Mouse (Mus musculus): ENCODE measurements at regions not wholly inside any gene's neighbourhood (a gene's known extent, or its start where the extent isn't known, plus 50 kb on each side); places are given as distances from the start of the nearest gene placed in this dataset.

GRCm38 (mm10) chr13:60522719-60523450 is 78.9 kb upstream of the Dapk1 start:
- Histone ChIP-seq H3K36me3 (ENCODE audit: control insufficient read depth, insufficient read depth, low read length) (no peaks in the 10 kb centered on the region), H3K4me2 (no peak overlapping the region), H3K4me3 (ENCODE audit: low read depth, low read length) (no peak overlapping the region), H3K9me3 (replicated peaks; ENCODE audit: control insufficient read depth, low read length) (no peaks in the 10 kb centered on the region), H3K27me3 (ENCODE audit: control insufficient read depth, insufficient read depth, low read length) (no peaks in the 10 kb centered on the region), H3K9ac (ENCODE audit: low read depth, low read length) (no peak overlapping the region), H3K27ac (ENCODE audit: low read depth, low read length) (no peak overlapping the region), H3K4me1 (ENCODE audit: control insufficient read depth, insufficient read depth, low read length) (no peaks in the 10 kb centered on the region)
- no peak for ATAC-seq (replicated peaks; ENCODE audit: insufficient number of reproducible peaks, low FRiP score, low TSS enrichment)
- 60% methylated on average over 8 of the region's 8 CpGs for WGBS (ENCODE audit: insufficient replicate concordance)

DNA sequence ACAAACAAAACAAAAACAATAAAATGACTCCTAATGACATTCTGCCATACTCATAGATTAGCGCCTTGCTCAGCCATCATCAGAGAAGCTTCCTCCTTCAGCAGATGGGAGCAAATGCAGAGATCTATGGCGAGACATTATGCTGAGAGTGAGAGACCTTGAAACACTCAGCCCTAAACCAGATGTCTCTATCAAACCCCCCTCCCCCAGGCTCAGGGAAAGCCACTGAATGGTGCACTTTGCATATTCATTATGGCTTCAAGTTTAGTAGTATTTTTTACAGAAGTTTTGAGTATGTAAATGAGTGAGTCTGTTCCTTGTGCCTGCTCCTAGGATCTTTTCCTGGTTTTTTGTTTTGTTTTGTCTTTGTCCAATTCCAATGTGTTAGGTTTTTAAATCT is 73.9 kb upstream of the Dapk1 start:
- no peak for ATAC-seq (replicated peaks; ENCODE audit: insufficient number of reproducible peaks, low FRiP score, low TSS enrichment)
- Histone ChIP-seq H3K4me1 (ENCODE audit: control insufficient read depth, insufficient read depth, low read length) (no peaks in the 10 kb centered on the region), H3K27ac (ENCODE audit: low read depth, low read length) (no peak overlapping the region), H3K4me2 (no peak overlapping the region), H3K9me3 (replicated peaks; ENCODE audit: control insufficient read depth, low read length) (no peaks in the 10 kb centered on the region), H3K36me3 (ENCODE audit: control insufficient read depth, insufficient read depth, low read length) (no peaks in the 10 kb centered on the region), H3K4me3 (ENCODE audit: low read depth, low read length) (no peak overlapping the region), H3K9ac (ENCODE audit: low read depth, low read length) (no peak overlapping the region), H3K27me3 (ENCODE audit: control insufficient read depth, insufficient read depth, low read length) (no peaks in the 10 kb centered on the region)
- WGBS (ENCODE audit: insufficient replicate concordance), result 78% methylated on average over 2 of the region's 2 CpGs

- Histone ChIP-seq H3K27me3 (ENCODE audit: control insufficient read depth, insufficient read depth, low read length) (no peaks in the 10 kb centered on the region), H3K4me3 (ENCODE audit: low read depth, low read length) (no peak overlapping the region), H3K9me3 (replicated peaks; ENCODE audit: control insufficient read depth, low read length) (no peaks in the 10 kb centered on the region), H3K36me3 (ENCODE audit: control insufficient read depth, insufficient read depth, low read length) (no peaks in the 10 kb centered on the region), H3K4me2 (no peak overlapping the region), H3K27ac (ENCODE audit: low read depth, low read length) (no peak overlapping the region), H3K9ac (ENCODE audit: low read depth, low read length) (no peak overlapping the region), H3K4me1 (ENCODE audit: control insufficient read depth, insufficient read depth, low read length) (no peaks in the 10 kb centered on the region)
- no peak for ATAC-seq (replicated peaks; ENCODE audit: insufficient number of reproducible peaks, low FRiP score, low TSS enrichment)
- 48% methylated on average over 1 of the region's 1 CpGs for WGBS (ENCODE audit: insufficient replicate concordance)
Observed at GRCm38 (mm10) chr13:60528819-60529218, 72.9 kb upstream of the Dapk1 start.

DNA sequence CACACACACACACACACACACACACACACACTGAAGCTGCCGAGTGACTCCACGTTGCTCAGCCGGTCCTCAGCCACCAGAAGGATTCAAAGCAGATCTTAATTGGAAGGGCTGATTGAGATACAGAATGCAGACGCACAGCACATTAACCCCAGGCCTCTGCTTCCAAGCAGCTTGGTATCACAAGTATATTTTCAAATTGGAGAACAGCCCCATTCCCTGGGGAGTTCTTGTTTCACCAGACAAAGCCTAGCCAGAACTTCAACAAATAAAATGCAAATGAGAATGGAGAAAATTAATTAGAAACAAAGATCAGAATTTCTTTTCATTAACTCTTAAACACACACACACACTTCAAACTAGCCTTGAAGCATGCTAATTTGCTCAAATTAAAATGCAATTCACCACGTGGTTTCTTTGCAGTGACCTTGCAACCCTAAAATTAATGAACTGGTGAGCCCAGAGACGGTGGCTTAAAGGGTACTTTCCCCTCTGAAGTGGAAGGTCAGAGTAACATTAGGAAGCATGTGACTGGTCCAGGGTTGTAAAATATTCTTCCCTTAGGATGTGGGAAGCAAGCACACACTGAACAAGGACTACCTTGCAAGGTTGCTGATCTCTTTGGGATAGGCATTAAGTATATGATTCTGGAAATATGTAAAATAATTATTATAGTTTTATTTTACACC is 72.2 kb upstream of the Dapk1 start:
- H3K4me2 ChIP-seq, result no peak overlapping the region
- WGBS (ENCODE audit: insufficient replicate concordance), result 43% methylated on average over 6 of the region's 6 CpGs
- H3K9ac ChIP-seq (ENCODE audit: low read depth, low read length), result no peak overlapping the region
- H3K27ac ChIP-seq (ENCODE audit: low read depth, low read length), result no peak overlapping the region
- H3K9me3 ChIP-seq (replicated peaks; ENCODE audit: control insufficient read depth, low read length), result no peaks in the 10 kb centered on the region
- no peak overlapping the region for H3K4me3 ChIP-seq (ENCODE audit: low read depth, low read length)
- H3K4me1 ChIP-seq (ENCODE audit: control insufficient read depth, insufficient read depth, low read length), result no peaks in the 10 kb centered on the region
- ATAC-seq (replicated peaks; ENCODE audit: insufficient number of reproducible peaks, low FRiP score, low TSS enrichment), result no peak
- no peaks in the 10 kb centered on the region for H3K27me3 ChIP-seq (ENCODE audit: control insufficient read depth, insufficient read depth, low read length)
- H3K36me3 ChIP-seq (ENCODE audit: control insufficient read depth, insufficient read depth, low read length), result no peaks in the 10 kb centered on the region

DNA sequence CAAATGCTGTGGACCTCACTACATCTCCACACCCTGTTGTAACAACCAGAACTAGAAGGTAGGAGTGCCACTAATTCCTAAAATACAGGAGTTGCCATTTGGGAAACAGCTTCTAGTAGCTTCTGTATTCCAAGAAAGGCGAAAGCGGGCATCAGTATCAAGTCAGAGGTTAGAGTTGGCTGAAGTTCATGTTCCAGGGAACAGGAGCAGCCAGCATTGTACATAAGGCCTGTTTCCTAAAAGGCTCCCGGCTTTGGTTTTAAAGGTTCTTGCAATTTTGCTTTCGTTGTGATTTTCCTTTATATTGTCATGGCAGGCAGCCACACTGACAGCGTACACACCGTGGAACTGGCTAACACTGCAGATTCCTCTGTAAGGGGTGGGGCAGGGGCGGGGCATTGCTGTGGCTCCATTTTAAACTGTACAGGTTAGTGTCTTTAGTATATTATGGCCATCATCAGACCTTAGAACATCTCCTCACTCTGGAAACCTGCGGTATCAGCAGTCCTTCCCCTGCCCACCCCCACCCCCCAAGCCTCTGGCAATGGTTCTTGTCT is 67.8 kb upstream of the Dapk1 start:
- Histone ChIP-seq H3K27ac (ENCODE audit: low read depth, low read length) (no peak overlapping the region), H3K36me3 (ENCODE audit: control insufficient read depth, insufficient read depth, low read length) (no peaks in the 10 kb centered on the region), H3K4me3 (ENCODE audit: low read depth, low read length) (no peak overlapping the region), H3K9ac (ENCODE audit: low read depth, low read length) (no peak overlapping the region), H3K9me3 (replicated peaks; ENCODE audit: control insufficient read depth, low read length) (no peaks in the 10 kb centered on the region), H3K27me3 (ENCODE audit: control insufficient read depth, insufficient read depth, low read length) (no peaks in the 10 kb centered on the region), H3K4me2 (no peak overlapping the region), H3K4me1 (ENCODE audit: control insufficient read depth, insufficient read depth, low read length) (no peaks in the 10 kb centered on the region)
- no peak for ATAC-seq (replicated peaks; ENCODE audit: insufficient number of reproducible peaks, low FRiP score, low TSS enrichment)
- 75% methylated on average over 8 of the region's 8 CpGs for WGBS (ENCODE audit: insufficient replicate concordance)

DNA sequence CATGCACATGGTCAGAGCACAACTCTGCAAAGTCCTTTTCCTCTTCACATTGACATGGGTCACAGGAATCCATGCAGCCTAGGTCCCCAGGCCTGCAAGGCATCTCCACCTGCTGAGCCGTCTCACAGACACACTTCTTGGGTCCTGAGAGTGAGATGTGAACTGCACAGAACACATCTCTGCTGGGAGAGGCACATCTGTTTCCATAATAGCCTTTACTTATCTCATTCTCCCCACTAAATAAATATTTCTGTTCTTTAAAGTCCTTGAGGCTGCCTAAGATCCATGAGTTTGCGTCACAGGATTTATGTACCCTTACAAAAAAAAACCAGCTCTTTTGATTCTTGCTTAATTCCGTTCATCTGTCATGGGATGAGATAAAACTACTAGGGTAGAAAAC is 67.2 kb upstream of the Dapk1 start:
- Histone ChIP-seq H3K4me3 (ENCODE audit: low read depth, low read length) (no peak overlapping the region), H3K27ac (ENCODE audit: low read depth, low read length) (no peak overlapping the region), H3K4me2 (no peak overlapping the region), H3K9ac (ENCODE audit: low read depth, low read length) (no peak overlapping the region), H3K9me3 (replicated peaks; ENCODE audit: control insufficient read depth, low read length) (no peaks in the 10 kb centered on the region), H3K36me3 (ENCODE audit: control insufficient read depth, insufficient read depth, low read length) (no peaks in the 10 kb centered on the region), H3K4me1 (ENCODE audit: control insufficient read depth, insufficient read depth, low read length) (no peaks in the 10 kb centered on the region), H3K27me3 (ENCODE audit: control insufficient read depth, insufficient read depth, low read length) (no peaks in the 10 kb centered on the region)
- 51% methylated on average over 3 of the region's 3 CpGs for WGBS (ENCODE audit: insufficient replicate concordance)
- ATAC-seq (replicated peaks; ENCODE audit: insufficient number of reproducible peaks, low FRiP score, low TSS enrichment), result no peak

GRCm38 (mm10) chr13:60535045-60535444 is 66.7 kb upstream of the Dapk1 start:
- 65% methylated on average over 7 of the region's 7 CpGs for WGBS (ENCODE audit: insufficient replicate concordance)
- no peak overlapping the region for H3K9ac ChIP-seq (ENCODE audit: low read depth, low read length)
- no peak overlapping the region for H3K27ac ChIP-seq (ENCODE audit: low read depth, low read length)
- no peaks in the 10 kb centered on the region for H3K4me1 ChIP-seq (ENCODE audit: control insufficient read depth, insufficient read depth, low read length)
- ATAC-seq (replicated peaks; ENCODE audit: insufficient number of reproducible peaks, low FRiP score, low TSS enrichment), result no peak
- no peaks in the 10 kb centered on the region for H3K27me3 ChIP-seq (ENCODE audit: control insufficient read depth, insufficient read depth, low read length)
- H3K4me2 ChIP-seq, result no peak overlapping the region
- no peaks in the 10 kb centered on the region for H3K36me3 ChIP-seq (ENCODE audit: control insufficient read depth, insufficient read depth, low read length)
- no peaks in the 10 kb centered on the region for H3K9me3 ChIP-seq (replicated peaks; ENCODE audit: control insufficient read depth, low read length)
- no peak overlapping the region for H3K4me3 ChIP-seq (ENCODE audit: low read depth, low read length)

DNA sequence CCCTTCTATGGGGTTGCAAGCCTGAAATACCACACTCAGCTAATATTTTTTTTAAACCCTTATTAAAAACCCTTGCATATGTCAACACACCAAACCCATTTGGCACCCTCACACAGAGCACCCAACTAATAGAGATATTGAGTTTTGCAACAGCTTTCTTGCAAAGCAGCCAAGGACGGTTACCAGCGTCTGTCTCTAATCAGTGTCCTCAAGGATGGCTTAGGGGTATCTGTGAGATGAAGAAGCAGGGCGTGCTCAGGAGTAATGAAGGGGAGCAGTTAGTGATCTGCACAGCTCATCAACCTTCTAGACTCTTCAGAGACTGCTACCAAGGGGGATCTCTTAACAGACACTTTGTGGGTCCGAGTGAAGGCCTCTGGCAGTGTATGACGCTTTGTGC is 65.0 kb upstream of the Dapk1 start:
- no peak overlapping the region for H3K4me2 ChIP-seq
- no peak overlapping the region for H3K4me3 ChIP-seq (ENCODE audit: low read depth, low read length)
- H3K9ac ChIP-seq (ENCODE audit: low read depth, low read length), result no peak overlapping the region
- no peak for ATAC-seq (replicated peaks; ENCODE audit: insufficient number of reproducible peaks, low FRiP score, low TSS enrichment)
- WGBS (ENCODE audit: insufficient replicate concordance), result 67% methylated on average over 5 of the region's 5 CpGs
- H3K27ac ChIP-seq (ENCODE audit: low read depth, low read length), result no peak overlapping the region
- H3K27me3 ChIP-seq (ENCODE audit: control insufficient read depth, insufficient read depth, low read length), result no peaks in the 10 kb centered on the region
- H3K36me3 ChIP-seq (ENCODE audit: control insufficient read depth, insufficient read depth, low read length), result no peaks in the 10 kb centered on the region
- no peaks in the 10 kb centered on the region for H3K4me1 ChIP-seq (ENCODE audit: control insufficient read depth, insufficient read depth, low read length)
- no peaks in the 10 kb centered on the region for H3K9me3 ChIP-seq (replicated peaks; ENCODE audit: control insufficient read depth, low read length)

DNA sequence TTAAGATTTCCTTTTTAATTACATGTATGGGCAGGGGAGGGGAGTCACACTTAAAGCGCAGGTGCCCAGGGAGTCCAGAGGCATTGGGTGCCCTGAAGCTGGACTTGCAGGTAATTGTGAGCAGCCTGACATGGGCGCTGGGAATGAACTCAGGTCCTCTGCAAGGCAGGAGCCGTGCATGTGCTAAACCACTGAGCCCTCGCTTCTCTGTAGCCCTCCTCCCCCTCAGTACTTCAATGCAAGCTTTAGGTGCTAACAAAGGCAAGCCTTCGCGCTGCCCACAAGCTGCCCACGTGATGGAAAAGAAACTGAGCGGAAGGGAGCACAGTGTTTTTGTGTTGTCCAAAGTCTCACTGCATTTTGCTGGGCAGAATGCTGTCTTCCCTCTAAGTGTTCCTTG is 63.6 kb upstream of the Dapk1 start:
- Histone ChIP-seq H3K4me3 (ENCODE audit: low read depth, low read length) (no peak overlapping the region), H3K9me3 (replicated peaks; ENCODE audit: control insufficient read depth, low read length) (no peaks in the 10 kb centered on the region), H3K27ac (ENCODE audit: low read depth, low read length) (no peak overlapping the region), H3K4me1 (ENCODE audit: control insufficient read depth, insufficient read depth, low read length) (no peaks in the 10 kb centered on the region), H3K4me2 (no peak overlapping the region), H3K9ac (ENCODE audit: low read depth, low read length) (no peak overlapping the region), H3K27me3 (ENCODE audit: control insufficient read depth, insufficient read depth, low read length) (no peaks in the 10 kb centered on the region), H3K36me3 (ENCODE audit: control insufficient read depth, insufficient read depth, low read length) (no peaks in the 10 kb centered on the region)
- WGBS (ENCODE audit: insufficient replicate concordance), result 47% methylated on average over 8 of the region's 8 CpGs
- no peak for ATAC-seq (replicated peaks; ENCODE audit: insufficient number of reproducible peaks, low FRiP score, low TSS enrichment)

Measured in heart, embryonic 11.5 days (tissue).